Mouse (Mus musculus): Measurements from ENCODE around the gene Dynll2. TPM values are rescaled to one million over a fixed set of nuclear protein-coding genes. Genes with fewer than 3 reads are reported as not detected.
A peak's percentile ranks its signal among the peaks of the same experiment; 100 is the strongest.

Gene Dynll2
- polyA plus RNA-seq (2016; fragmentation: Nextera tagmentation; extraction: Ambion mirVana): 27.0 and 28.2 TPM in 2 replicates

GRCm38 (mm10) chr11:87986831-87987793, at the start of gene Dynll2:
Dynll2 (minus strand) TSS chr11:87987533.
- H3K9me3 ChIP-seq: no peaks in the 10 kb centered on the region
- peak within 1 kb of the TSS; percentile 99 for H3K27ac ChIP-seq (replicated peaks)
- H3K4me3 ChIP-seq: peak within 1 kb of the TSS; percentile 100
- peak; percentile 98 for DNase-seq (ENCODE audit: low spot score)
- under 1% methylated on average over 107 of the region's 107 CpGs for WGBS
- H3K27me3 ChIP-seq (replicated peaks; ENCODE audit: low read depth, poor library complexity, severe bottlenecking): no peaks in the 10 kb centered on the region
- peaks cover 30% of the 10 kb centered on the region for H3K36me3 ChIP-seq (replicated peaks)
- peaks cover 35% of the 10 kb centered on the region for H3K4me1 ChIP-seq

GRCm38 (mm10) chr11:88036761-88037251, 49.5 kb upstream of the Dynll2 start:
- Histone ChIP-seq H3K4me3 (no peak overlapping the region), H3K27ac (replicated peaks) (no peak overlapping the region), H3K9me3 (no peaks in the 10 kb centered on the region), H3K27me3 (replicated peaks; ENCODE audit: low read depth, poor library complexity, severe bottlenecking) (no peaks in the 10 kb centered on the region), H3K4me1 (no peaks in the 10 kb centered on the region), H3K36me3 (replicated peaks) (peaks cover 37% of the 10 kb centered on the region)
- DNase-seq (ENCODE audit: low spot score): no peak
- 90% methylated on average over 10 of the region's 10 CpGs for WGBS

GRCm38 (mm10) chr11:88035970-88036369, 48.6 kb upstream of the Dynll2 start:
- no peak overlapping the region for H3K4me3 ChIP-seq
- no peaks in the 10 kb centered on the region for H3K4me1 ChIP-seq
- DNase-seq (ENCODE audit: low spot score): no peak
- no peak overlapping the region for H3K27ac ChIP-seq (replicated peaks)
- no peaks in the 10 kb centered on the region for H3K9me3 ChIP-seq
- H3K27me3 ChIP-seq (replicated peaks; ENCODE audit: low read depth, poor library complexity, severe bottlenecking): no peaks in the 10 kb centered on the region
- H3K36me3 ChIP-seq (replicated peaks): peaks cover 31% of the 10 kb centered on the region
- WGBS: 70% methylated on average over 7 of the region's 7 CpGs

- 82% methylated on average over 5 of the region's 5 CpGs for WGBS
Observed at GRCm38 (mm10) chr11:88031753-88032152, 44.4 kb upstream of the Dynll2 start.

GRCm38 (mm10) chr11:88030836-88031235, 43.5 kb upstream of the Dynll2 start:
- 86% methylated on average over 2 of the region's 2 CpGs for WGBS
- H3K36me3 ChIP-seq (replicated peaks): peaks cover 14% of the 10 kb centered on the region
- no peak overlapping the region for H3K27ac ChIP-seq (replicated peaks)
- no peaks in the 10 kb centered on the region for H3K9me3 ChIP-seq
- H3K4me1 ChIP-seq: peaks cover 16% of the 10 kb centered on the region
- DNase-seq (ENCODE audit: low spot score): no peak
- H3K4me3 ChIP-seq: no peak overlapping the region
- H3K27me3 ChIP-seq (replicated peaks; ENCODE audit: low read depth, poor library complexity, severe bottlenecking): 0 out of 2 replicates have a peak, but pooled peaks cover 4% of the 10 kb centered on the region

More at GRCm38 (mm10) chr11:88031753-88032152, 44.4 kb upstream of the Dynll2 start:
- no peak for DNase-seq (ENCODE audit: low spot score)
- peaks cover 16% of the 10 kb centered on the region for H3K4me1 ChIP-seq
- no peaks in the 10 kb centered on the region for H3K9me3 ChIP-seq
- no peak overlapping the region for H3K27ac ChIP-seq (replicated peaks)
- H3K27me3 ChIP-seq (replicated peaks; ENCODE audit: low read depth, poor library complexity, severe bottlenecking): 0 out of 2 replicates have a peak, but pooled peaks cover 4% of the 10 kb centered on the region
- peaks cover 14% of the 10 kb centered on the region for H3K36me3 ChIP-seq (replicated peaks)
- no peak overlapping the region for H3K4me3 ChIP-seq

GRCm38 (mm10) chr11:88030219-88030618, 42.9 kb upstream of the Dynll2 start:
- Histone ChIP-seq H3K36me3 (replicated peaks) (peaks cover 11% of the 10 kb centered on the region), H3K4me3 (no peak overlapping the region), H3K27ac (replicated peaks) (no peak overlapping the region), H3K9me3 (no peaks in the 10 kb centered on the region), H3K4me1 (peaks cover 16% of the 10 kb centered on the region), H3K27me3 (replicated peaks; ENCODE audit: low read depth, poor library complexity, severe bottlenecking) (0 out of 2 replicates have a peak, but pooled peaks cover 4% of the 10 kb centered on the region)
- WGBS: 91% methylated on average over 7 of the region's 7 CpGs
- DNase-seq (ENCODE audit: low spot score): no peak

- H3K4me1 ChIP-seq: peaks cover 16% of the 10 kb centered on the region
- peak; percentile 27 for DNase-seq (ENCODE audit: low spot score)
- no peak overlapping the region; the same call in 1 of the 2 replicates for H3K4me3 ChIP-seq
- H3K36me3 ChIP-seq (replicated peaks): no peaks in the 10 kb centered on the region
- 12% methylated on average over 16 of the region's 16 CpGs for WGBS
- peak overlapping the region; percentile 66; the same call in 1 of the 2 replicates for H3K27ac ChIP-seq (replicated peaks)
- 0 out of 2 replicates have a peak, but pooled peaks cover 4% of the 10 kb centered on the region for H3K27me3 ChIP-seq (replicated peaks; ENCODE audit: low read depth, poor library complexity, severe bottlenecking)
- no peaks in the 10 kb centered on the region for H3K9me3 ChIP-seq
Observed at GRCm38 (mm10) chr11:88028193-88028684, 40.9 kb upstream of the Dynll2 start.

GRCm38 (mm10) chr11:88027391-88028035, 40.2 kb upstream of the Dynll2 start:
- Histone ChIP-seq H3K27me3 (replicated peaks; ENCODE audit: low read depth, poor library complexity, severe bottlenecking) (0 out of 2 replicates have a peak, but pooled peaks cover 4% of the 10 kb centered on the region), H3K4me1 (peaks cover 16% of the 10 kb centered on the region), H3K36me3 (replicated peaks) (no peaks in the 10 kb centered on the region), H3K9me3 (no peaks in the 10 kb centered on the region), H3K27ac (replicated peaks) (no peak overlapping the region), H3K4me3 (no peak overlapping the region)
- no peak for DNase-seq (ENCODE audit: low spot score)
- 64% methylated on average over 9 of the region's 9 CpGs for WGBS

- Histone ChIP-seq H3K27ac (replicated peaks) (no peak overlapping the region), H3K36me3 (replicated peaks) (no peaks in the 10 kb centered on the region), H3K27me3 (replicated peaks; ENCODE audit: low read depth, poor library complexity, severe bottlenecking) (0 out of 2 replicates have a peak, but pooled peaks cover 4% of the 10 kb centered on the region), H3K9me3 (no peaks in the 10 kb centered on the region), H3K4me1 (peaks cover 16% of the 10 kb centered on the region), H3K4me3 (no peak overlapping the region)
- no peak for DNase-seq (ENCODE audit: low spot score)
- 86% methylated on average over 2 of the region's 2 CpGs for WGBS
Observed at GRCm38 (mm10) chr11:88023933-88024332, 36.6 kb upstream of the Dynll2 start.

- Histone ChIP-seq H3K36me3 (replicated peaks) (no peaks in the 10 kb centered on the region), H3K27ac (replicated peaks) (no peak overlapping the region), H3K4me3 (no peak overlapping the region), H3K4me1 (peaks cover 9% of the 10 kb centered on the region), H3K9me3 (no peaks in the 10 kb centered on the region), H3K27me3 (replicated peaks; ENCODE audit: low read depth, poor library complexity, severe bottlenecking) (no peaks in the 10 kb centered on the region; the same call in 1 of the 2 replicates)
- DNase-seq (ENCODE audit: low spot score): no peak
- 85% methylated on average over 6 of the region's 6 CpGs for WGBS
Observed at GRCm38 (mm10) chr11:88015795-88016194, 28.5 kb upstream of the Dynll2 start.

GRCm38 (mm10) chr11:88015161-88015560, 27.8 kb upstream of the Dynll2 start:
- Histone ChIP-seq H3K27ac (replicated peaks) (no peak overlapping the region), H3K4me1 (peaks cover 10% of the 10 kb centered on the region), H3K9me3 (no peaks in the 10 kb centered on the region), H3K4me3 (no peak overlapping the region), H3K36me3 (replicated peaks) (no peaks in the 10 kb centered on the region), H3K27me3 (replicated peaks; ENCODE audit: low read depth, poor library complexity, severe bottlenecking) (peaks cover under 1% of the 10 kb centered on the region)
- no peak for DNase-seq (ENCODE audit: low spot score)
- WGBS: 89% methylated on average over 11 of the region's 11 CpGs

GRCm38 (mm10) chr11:88013632-88014031, 26.3 kb upstream of the Dynll2 start:
- Histone ChIP-seq H3K4me1 (peaks cover 18% of the 10 kb centered on the region), H3K9me3 (no peaks in the 10 kb centered on the region), H3K36me3 (replicated peaks) (no peaks in the 10 kb centered on the region), H3K27me3 (replicated peaks; ENCODE audit: low read depth, poor library complexity, severe bottlenecking) (peaks cover 9% of the 10 kb centered on the region), H3K4me3 (no peak overlapping the region), H3K27ac (replicated peaks) (no peak overlapping the region)
- DNase-seq (ENCODE audit: low spot score): no peak
- WGBS: 92% methylated on average over 10 of the region's 10 CpGs

Data from embryonic facial prominence, embryonic 10.5 days (tissue).